Mouse (Mus musculus) embryonic fibroblast, embryonic 13.5 days (primary cell): ENCODE measurements around the gene Rbp2. TPM values are rescaled to one million over a fixed set of nuclear protein-coding genes. Genes with fewer than 3 reads are reported as not detected.

Experiments
- H3K27ac ChIP-seq: 2 replicates; pipeline ENCODE4 v1.5.1; 2012; ENCODE audit warnings: low read length, control low read depth, inconsistent platforms; ENCODE audit not compliant: insufficient read depth
- H3K4me1 ChIP-seq: 2 replicates; pipeline ENCODE4 v1.6.1; 2011; ENCODE audit warnings: low read length; ENCODE audit not compliant: control insufficient read depth, insufficient read depth
- H3K4me3 ChIP-seq: 2 replicates; pipeline ENCODE4 v1.5.1; 2011; ENCODE audit warnings: mild to moderate bottlenecking, control low read depth, low read length; ENCODE audit not compliant: insufficient read depth
- CTCF ChIP-seq: IDR thresholded peaks from 2 replicates; pipeline ENCODE4 v1.5.1; 2011; ENCODE audit warnings: mild to moderate bottlenecking, control low read depth, low read length, moderate library complexity, borderline replicate concordance; ENCODE audit not compliant: insufficient read depth
- POLR2A ChIP-seq: IDR thresholded peaks from 2 replicates; pipeline ENCODE4 v1.6.1; 2011; ENCODE audit warnings: low read depth, mild to moderate bottlenecking, control low read depth, low read length, moderate library complexity
- polyA plus RNA-seq: library from polyadenylated mRNA; stranded (reverse); fragments of >200 nt; gene quantifications from 2 replicates; pipeline ENCODE4 v1.2.4, GENCODE M21; 2011; ENCODE audit warnings: low read depth; ENCODE audit not compliant: missing spikeins, insufficient read length

Gene Rbp2
- polyA plus RNA-seq, 1 experiment, result not detected

- Histone ChIP-seq H3K4me1 (no peaks in the 10 kb centered on the region), H3K27ac (no peak overlapping the region), H3K4me3 (no peak overlapping the region)
- TF ChIP-seq POLR2A (no peak), CTCF (no peak; the same call in 1 of the 2 replicates)
These were observed 52.9 kb downstream of the Rbp2 start for GRCm38 (mm10) chr9:98538713-98539360.

- no peak for TF ChIP-seq CTCF
- no peak for TF ChIP-seq POLR2A
- Histone ChIP-seq H3K4me3 (no peak overlapping the region), H3K4me1 (no peaks in the 10 kb centered on the region), H3K27ac (no peak overlapping the region)
These were observed 58.1 kb downstream of the Rbp2 start for GRCm38 (mm10) chr9:98544042-98544441.

Other genes starting within 250 kb of the Rbp2 start
- gene Nmnat3, start 198.7 kb upstream of the Rbp2 start, polyA plus RNA-seq, result 5.1 and 5.2 TPM in 2 replicates
- 13.0 and 17.1 TPM in 2 replicates for gene Rbp1, start 63.2 kb upstream of the Rbp2 start, polyA plus RNA-seq
- 224 and 237 TPM in 2 replicates for gene Copb2, start 77.6 kb downstream of the Rbp2 start, polyA plus RNA-seq
- 29.5 and 33.0 TPM in 2 replicates for gene Mrps22, start 115.5 kb downstream of the Rbp2 start, polyA plus RNA-seq